Mouse (Mus musculus) midbrain, embryonic 12.5 days (tissue): Measurements from ENCODE around the gene Cd22. TPM values are rescaled to one million over a fixed set of nuclear protein-coding genes. Genes with fewer than 3 reads are reported as not detected.
"Not testable (repeated sequence)": the region's sequence is repeated elsewhere in the genome, so short reads cannot be mapped to it uniquely, and the experiment has no call there.

Experiments used
- ATAC-seq: fragments of 200-750 bp; cut with Nextera tagmentation; 2 replicates; pipeline ENCODE4 v1.8.0; 2017; ENCODE audit warnings: low read depth, moderate TSS enrichment, moderate library complexity; ENCODE audit not compliant: low FRiP score
- H3K27ac ChIP-seq: fragments of 300-500 bp; sonication (generic); replicated peaks from 2 replicates; pipeline ENCODE4 v1.5.1; 2016; ENCODE audit warnings: mild to moderate bottlenecking
- H3K27me3 ChIP-seq: fragments of 300-500 bp; sonication (generic); 2 replicates; pipeline ENCODE4 v1.6.1; 2016; ENCODE audit warnings: mild to moderate bottlenecking
- H3K36me3 ChIP-seq: fragments of 300-500 bp; sonication (generic); 2 replicates; pipeline ENCODE4 v1.6.1; 2016
- H3K4me1 ChIP-seq: fragments of 300-500 bp; sonication (generic); 2 replicates; pipeline ENCODE4 v1.6.1; 2016
- H3K4me2 ChIP-seq: fragments of 300-500 bp; sonication (generic); replicated peaks from 2 replicates; pipeline ENCODE4 v1.6.1; 2016; ENCODE audit warnings: mild to moderate bottlenecking, moderate library complexity
- H3K4me3 ChIP-seq: fragments of 300-500 bp; sonication (generic); 2 replicates; pipeline ENCODE4 v1.5.1; 2016; ENCODE audit warnings: mild to moderate bottlenecking
- H3K9ac ChIP-seq: fragments of 300-500 bp; sonication (generic); replicated peaks from 2 replicates; pipeline ENCODE4 v1.6.1; 2016; ENCODE audit warnings: mild to moderate bottlenecking, moderate library complexity
- H3K9me3 ChIP-seq: fragments of 300-500 bp; sonication (generic); 2 replicates; pipeline ENCODE4 v1.6.1; 2016; ENCODE audit warnings: mild to moderate bottlenecking
- WGBS: fragments of 180-500 bp; shearing (Covaris S2); methylation state at CpG from one replicate; pipeline ENCODE4 v1.1.7; 2016; 5-methylcytosine and 5-hydroxymethylcytosine counted together
- polyA plus RNA-seq: library from polyadenylated mRNA; unstranded; fragments of >200 nt; fragmentation: Nextera tagmentation; extraction: Ambion mirVana; gene quantifications from 2 replicates; pipeline ENCODE4 v1.2.1, GENCODE M21; 2016

Gene Cd22
- polyA plus RNA-seq: not detected in 2 replicates

- H3K4me1 ChIP-seq: no peaks in the 10 kb centered on the region
- H3K4me2 ChIP-seq: no peak within 1 kb of the TSS
- WGBS: 72% methylated on average over 7 of the region's 7 CpGs
- H3K27me3 ChIP-seq: no peaks in the 10 kb centered on the region
- H3K36me3 ChIP-seq: no peaks in the 10 kb centered on the region
- H3K27ac ChIP-seq: no peak within 1 kb of the TSS
- no peak within 1 kb of the TSS for H3K9ac ChIP-seq
- H3K9me3 ChIP-seq: no peaks in the 10 kb centered on the region
- ATAC-seq: no peak
- H3K4me3 ChIP-seq: no peak within 1 kb of the TSS
Observed at GRCm38 (mm10) chr7:30880176-30880575, at the start of gene Cd22. TSS of gene Cd22 (minus strand) at chr7:30880342.

DNA sequence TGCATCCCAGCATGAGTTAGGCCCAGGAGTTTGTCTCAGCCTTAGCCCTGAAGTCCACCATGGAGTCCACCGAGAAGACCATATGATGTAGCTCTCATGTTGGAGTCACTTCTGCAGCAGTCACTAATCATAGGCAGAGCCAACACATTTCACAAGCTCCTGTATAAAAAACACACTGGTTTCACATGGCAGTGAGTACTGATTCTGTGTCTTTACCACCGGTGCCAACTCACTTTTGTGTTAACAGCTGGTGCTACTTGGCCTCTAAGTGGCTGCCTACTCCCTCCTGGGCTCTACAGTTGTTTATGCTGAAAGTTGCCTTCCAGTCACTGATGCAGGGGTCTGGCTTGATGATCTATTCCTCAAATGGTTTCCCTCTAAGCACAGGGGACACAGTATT, 44.4 kb upstream of the Cd22 start, which contains the start of gene Hamp2:
Gene Hamp2 (minus strand): TSS at position 101 of the 400 bp plus-strand sequence.
- 77% methylated on average over 2 of the region's 2 CpGs for WGBS
- H3K27ac ChIP-seq, H3K4me1 ChIP-seq, ATAC-seq, H3K4me2 ChIP-seq, H3K36me3 ChIP-seq, H3K9me3 ChIP-seq, H3K9ac ChIP-seq, H3K4me3 ChIP-seq, H3K27me3 ChIP-seq: not testable (repeated sequence)

- Histone ChIP-seq H3K27me3 (no peaks in the 10 kb centered on the region), H3K36me3 (no peaks in the 10 kb centered on the region), H3K4me3 (no peak overlapping the region), H3K9me3 (no peaks in the 10 kb centered on the region), H3K4me2 (no peak overlapping the region), H3K4me1 (no peaks in the 10 kb centered on the region), H3K27ac (no peak overlapping the region), H3K9ac (no peak overlapping the region)
- ATAC-seq: no peak
- WGBS: 69% methylated on average over 3 of the region's 3 CpGs
Observed at GRCm38 (mm10) chr7:30924071-30924470, 43.9 kb upstream of the Cd22 start.

DNA sequence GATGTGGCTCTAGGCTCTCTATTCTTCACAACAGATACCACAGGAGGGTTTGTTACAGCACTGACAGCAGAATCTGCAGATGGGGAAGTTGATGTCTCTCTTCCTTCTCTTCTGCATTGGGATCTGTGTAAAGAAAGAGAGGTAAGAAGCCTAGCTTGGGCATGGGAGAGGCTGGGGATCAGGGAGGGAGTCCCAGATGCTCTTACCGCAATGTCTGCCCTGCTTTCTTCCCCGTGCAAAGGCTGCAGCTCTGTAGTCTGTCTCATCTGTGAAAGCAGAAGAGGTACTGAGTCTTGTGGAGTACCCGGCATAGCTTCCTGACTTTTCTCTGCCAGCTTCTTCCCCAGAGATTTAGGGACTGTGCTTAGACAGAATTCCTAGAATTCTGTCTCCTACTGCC, 42.3 kb upstream of the Cd22 start:
- 38% methylated on average over 3 of the region's 3 CpGs for WGBS
- not testable (repeated sequence) for H3K9me3 ChIP-seq, H3K4me2 ChIP-seq, ATAC-seq, H3K9ac ChIP-seq, H3K4me3 ChIP-seq, H3K27me3 ChIP-seq, H3K4me1 ChIP-seq, H3K27ac ChIP-seq, H3K36me3 ChIP-seq

- ATAC-seq: no peak
- Histone ChIP-seq H3K27ac (no peak overlapping the region), H3K27me3 (no peaks in the 10 kb centered on the region), H3K4me1 (no peaks in the 10 kb centered on the region), H3K9me3 (no peaks in the 10 kb centered on the region), H3K36me3 (no peaks in the 10 kb centered on the region), H3K4me3 (no peak overlapping the region), H3K9ac (no peak overlapping the region), H3K4me2 (no peak overlapping the region)
- WGBS: 67% methylated on average over 3 of the region's 3 CpGs
Observed at GRCm38 (mm10) chr7:30920217-30920616, 40.1 kb upstream of the Cd22 start.

GRCm38 (mm10) chr7:30917219-30917618, 37.1 kb upstream of the Cd22 start:
- H3K4me1 ChIP-seq: no peaks in the 10 kb centered on the region
- 55% methylated on average over 4 of the region's 4 CpGs for WGBS
- no peak for ATAC-seq

DNA sequence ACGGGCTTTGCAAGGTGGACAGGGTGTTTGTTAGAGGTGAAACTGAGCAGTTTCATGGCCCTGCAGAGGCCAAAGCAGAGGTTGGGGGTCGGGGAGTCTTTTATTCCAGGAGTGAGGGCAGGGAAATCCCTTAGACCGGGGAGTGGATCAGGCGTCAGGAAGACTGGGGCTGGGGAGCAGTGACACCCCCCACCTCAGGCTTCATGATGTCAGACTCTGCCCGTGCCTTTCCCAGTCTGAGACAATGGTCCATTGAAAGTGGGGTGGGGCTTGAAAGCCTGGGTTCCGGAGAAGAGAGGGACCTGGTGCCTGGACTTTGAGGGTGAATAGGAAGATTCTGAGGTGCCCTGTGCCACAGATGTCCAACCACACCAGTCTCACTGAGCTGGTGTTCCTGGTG, 36.6 kb upstream of the Cd22 start:
- H3K9ac ChIP-seq: no peak overlapping the region
- no peaks in the 10 kb centered on the region for H3K27me3 ChIP-seq
- H3K36me3 ChIP-seq: no peaks in the 10 kb centered on the region
- no peak for ATAC-seq
- no peak overlapping the region for H3K4me2 ChIP-seq
- no peaks in the 10 kb centered on the region for H3K9me3 ChIP-seq
- WGBS: 21% methylated on average over 6 of the region's 6 CpGs
- no peaks in the 10 kb centered on the region for H3K4me1 ChIP-seq
- H3K4me3 ChIP-seq: no peak overlapping the region
- H3K27ac ChIP-seq: no peak overlapping the region

More at GRCm38 (mm10) chr7:30917219-30917618, 37.1 kb upstream of the Cd22 start:
- Histone ChIP-seq H3K4me2 (no peak overlapping the region), H3K9me3 (no peaks in the 10 kb centered on the region), H3K27me3 (no peaks in the 10 kb centered on the region), H3K4me3 (no peak overlapping the region), H3K36me3 (no peaks in the 10 kb centered on the region), H3K27ac (no peak overlapping the region), H3K9ac (no peak overlapping the region)

DNA sequence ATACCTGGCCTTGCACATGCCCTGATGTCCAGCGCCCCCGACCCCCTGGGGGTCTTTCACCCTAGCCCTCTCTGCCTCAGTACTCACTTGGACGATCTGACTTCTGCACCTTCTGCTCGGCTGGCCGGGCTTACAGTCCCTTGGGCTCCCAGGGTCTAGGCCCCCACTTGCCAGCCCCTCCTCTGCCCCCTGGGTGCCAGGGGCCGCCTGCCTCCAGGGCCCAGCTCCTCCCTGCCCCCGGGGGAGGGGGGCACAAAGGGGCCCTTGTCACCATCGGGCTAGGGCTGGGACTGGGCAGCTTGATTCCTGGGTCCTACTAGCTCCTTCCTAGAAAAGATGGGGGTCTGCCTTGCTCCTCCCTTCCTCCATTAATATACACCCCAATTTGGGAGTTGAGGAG, 34.6 kb upstream of the Cd22 start, which contains the start of gene Mag:
Gene Mag (minus strand): TSS at position 142 of the 400 bp plus-strand sequence.
- Histone ChIP-seq H3K27me3 (no peaks in the 10 kb centered on the region), H3K4me3 (no peak within 1 kb of the TSS), H3K4me2 (no peak within 1 kb of the TSS), H3K9me3 (no peaks in the 10 kb centered on the region), H3K36me3 (no peaks in the 10 kb centered on the region), H3K27ac (no peak within 1 kb of the TSS), H3K4me1 (no peaks in the 10 kb centered on the region), H3K9ac (no peak within 1 kb of the TSS)
- no peak for ATAC-seq
- WGBS: 71% methylated on average over 8 of the region's 8 CpGs

GRCm38 (mm10) chr7:30909773-30910172, 29.6 kb upstream of the Cd22 start:
- Histone ChIP-seq H3K9me3 (no peaks in the 10 kb centered on the region), H3K27ac (no peak overlapping the region), H3K4me2 (no peak overlapping the region), H3K4me3 (no peak overlapping the region), H3K4me1 (peaks cover 11% of the 10 kb centered on the region), H3K27me3 (peaks cover 24% of the 10 kb centered on the region), H3K9ac (no peak overlapping the region), H3K36me3 (no peaks in the 10 kb centered on the region)
- WGBS: 79% methylated on average over 6 of the region's 6 CpGs
- no peak for ATAC-seq

DNA sequence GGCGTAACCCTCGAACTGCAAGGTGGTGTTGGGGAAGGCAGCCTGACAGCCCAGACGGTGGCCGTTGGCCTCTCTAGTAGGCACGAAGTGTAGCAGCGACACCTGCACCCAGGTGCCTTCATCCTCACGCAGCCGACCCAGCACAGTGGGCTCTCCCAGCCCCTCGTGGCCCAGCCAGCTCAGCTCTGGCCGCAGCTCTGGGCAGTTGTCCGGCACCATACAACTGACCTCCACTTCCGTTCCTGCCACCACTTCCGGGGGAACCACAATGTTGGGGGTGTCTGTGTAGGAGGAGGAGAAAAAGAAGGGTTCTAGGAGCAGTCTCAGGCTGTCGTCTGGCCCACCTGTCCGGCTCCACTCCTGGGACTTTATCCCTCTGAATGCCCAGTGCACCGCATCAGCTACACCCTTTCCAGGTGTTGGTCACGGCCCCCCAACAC, 28.9 kb upstream of the Cd22 start:
- Histone ChIP-seq H3K4me3 (peak overlapping the region; percentile 29), H3K27me3 (peaks cover 24% of the 10 kb centered on the region), H3K9me3 (no peaks in the 10 kb centered on the region), H3K4me1 (peaks cover 11% of the 10 kb centered on the region), H3K9ac (no peak overlapping the region), H3K4me2 (peak overlapping the region; percentile 55), H3K36me3 (no peaks in the 10 kb centered on the region), H3K27ac (no peak overlapping the region)
- 25% methylated on average over 16 of the region's 17 CpGs for WGBS
- ATAC-seq: peak; percentile 44; the same call in 1 of the 2 replicates

DNA sequence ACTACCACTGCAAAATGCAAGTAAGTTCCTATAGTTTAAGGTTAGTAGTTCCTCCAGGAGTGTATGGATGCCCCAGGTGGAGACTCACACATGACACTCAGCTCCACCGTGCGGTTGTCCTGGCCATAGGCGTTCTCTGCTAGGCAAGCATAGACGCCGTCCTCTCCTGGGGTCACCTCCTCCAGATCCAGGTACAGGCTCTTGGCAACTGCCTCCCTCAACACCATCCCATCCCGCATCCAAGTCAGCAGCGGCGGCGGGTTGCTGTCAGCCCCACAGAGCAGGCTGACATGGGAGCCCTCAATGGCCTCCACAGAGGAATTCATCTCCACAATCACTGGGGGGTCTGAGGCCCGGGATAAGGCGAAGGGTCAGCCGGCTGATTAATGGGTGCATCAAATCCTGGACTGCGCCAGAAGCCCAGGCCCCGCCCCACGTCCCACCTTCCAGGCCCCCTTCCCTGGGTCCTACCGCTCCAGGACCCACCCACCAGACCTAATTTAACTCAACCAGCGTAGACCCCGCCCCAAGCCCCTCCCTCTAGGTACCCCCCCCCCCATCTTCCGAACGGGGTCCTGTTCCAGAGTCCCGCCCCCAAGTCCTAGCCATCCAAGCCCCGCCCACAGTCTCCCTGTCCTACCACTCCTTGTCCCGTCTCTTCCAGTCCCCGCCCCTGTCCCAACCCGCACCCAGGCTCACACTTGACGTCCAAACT, 28.3 kb upstream of the Cd22 start:
- no peak overlapping the region; the same call in 1 of the 2 replicates for H3K9ac ChIP-seq
- H3K9me3 ChIP-seq: no peaks in the 10 kb centered on the region
- H3K27ac ChIP-seq: no peak overlapping the region

DNA sequence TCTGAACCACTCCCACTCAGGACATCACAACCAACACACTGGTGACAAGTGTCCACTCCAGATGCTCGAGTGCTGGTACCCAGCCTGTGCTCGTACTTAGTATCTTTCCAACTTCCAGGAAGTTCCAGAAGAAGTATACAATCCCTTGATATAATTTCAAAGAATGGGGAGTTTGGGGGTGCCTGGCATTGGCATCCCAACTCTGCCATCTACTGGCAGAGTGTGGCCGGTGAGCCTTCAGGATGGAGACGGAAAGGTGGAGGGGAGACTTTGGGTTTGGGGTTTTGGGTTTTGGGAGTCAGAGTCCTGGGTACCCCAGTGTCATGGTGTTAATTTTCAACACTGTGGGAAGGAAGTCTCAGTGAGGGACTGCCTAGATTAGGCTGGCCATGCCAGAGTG, 23.9 kb upstream of the Cd22 start:
- H3K27me3 ChIP-seq: peaks cover 18% of the 10 kb centered on the region
- peaks cover 11% of the 10 kb centered on the region for H3K4me1 ChIP-seq
- H3K27ac ChIP-seq: no peak overlapping the region
- WGBS: 64% methylated on average over 4 of the region's 4 CpGs
- H3K9me3 ChIP-seq: no peaks in the 10 kb centered on the region
- H3K4me3 ChIP-seq: no peak overlapping the region
- no peak overlapping the region for H3K4me2 ChIP-seq
- no peak for ATAC-seq
- H3K36me3 ChIP-seq: no peaks in the 10 kb centered on the region
- no peak overlapping the region for H3K9ac ChIP-seq

More for the DNA sequence above, 28.3 kb upstream of the Cd22 start:
- peak; percentile 60 for ATAC-seq
- peaks cover 11% of the 10 kb centered on the region for H3K4me1 ChIP-seq
- peak overlapping the region; percentile 55 for H3K4me2 ChIP-seq
- 3% methylated on average over 19 of the region's 26 CpGs for whole genome bisulfite sequencing
- H3K36me3 ChIP-seq: no peaks in the 10 kb centered on the region
- H3K27me3 ChIP-seq: peaks cover 24% of the 10 kb centered on the region
- H3K4me3 ChIP-seq: peak overlapping the region; percentile 29
